Mouse (Mus musculus): Measurements from ENCODE around the gene Mgmt. TPM values are rescaled to one million over a fixed set of nuclear protein-coding genes. Genes with fewer than 3 reads are reported as not detected.

The Mgmt gene
- 3.9 and 4.7 TPM in 2 replicates for polyA plus RNA-seq (2012)

GRCm38 (mm10) chr7:136894106-136894986 lies at the start of gene Mgmt:
Mgmt (plus strand) TSS chr7:136894614.
- TF ChIP-seq GATA1 (IDR thresholded peaks at IDR 0.05; ENCODE audit: low read length): no peak

DNA sequence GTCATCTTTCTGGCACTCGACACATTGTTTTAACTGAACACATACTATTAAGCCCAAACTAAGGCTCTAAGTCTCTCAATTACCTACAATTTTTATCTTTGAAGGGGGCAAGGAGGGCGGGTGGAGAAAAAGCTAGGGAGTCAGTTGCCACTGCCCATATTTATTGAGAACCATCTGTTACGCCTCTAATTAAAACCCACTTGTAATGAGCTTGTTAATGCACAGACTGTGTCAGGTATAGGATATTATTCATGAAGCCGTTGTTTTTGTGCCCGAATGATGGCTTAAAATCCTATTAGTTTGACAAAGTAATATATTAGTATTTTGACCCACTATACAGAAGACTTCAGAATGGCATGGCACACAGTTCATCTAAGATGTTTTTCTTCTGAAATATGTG lies 49.6 kb upstream of the Mgmt start:
- TF ChIP-seq GATA1 (IDR thresholded peaks at IDR 0.05; ENCODE audit: low read length): no peak

GRCm38 (mm10) chr7:136845321-136845720 lies 49.1 kb upstream of the Mgmt start:
- no peak for TF ChIP-seq GATA1 (IDR thresholded peaks at IDR 0.05; ENCODE audit: low read length)

- no peak for TF ChIP-seq GATA1 (IDR thresholded peaks at IDR 0.05; ENCODE audit: low read length)
Measured at GRCm38 (mm10) chr7:136846086-136846620, 48.3 kb upstream of the Mgmt start.

DNA sequence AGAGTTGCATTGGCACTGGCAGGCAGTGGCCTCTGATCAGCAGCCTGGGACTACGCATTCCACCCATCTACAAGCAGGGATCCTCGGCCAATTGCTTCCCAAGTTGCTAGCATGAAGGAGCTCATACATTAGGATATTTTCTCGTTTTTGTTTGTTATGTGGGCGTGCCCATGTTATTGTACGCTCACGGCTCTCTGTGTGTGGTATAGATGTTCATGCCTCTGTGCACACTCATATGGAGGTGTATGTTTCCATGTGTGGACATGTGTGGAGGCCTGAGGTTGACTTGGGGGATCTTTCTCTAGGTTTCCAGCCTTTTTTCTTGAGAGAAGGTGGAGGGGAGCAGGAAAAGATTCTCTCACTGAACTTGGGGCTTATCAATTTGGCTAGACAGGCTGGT lies 46.8 kb upstream of the Mgmt start:
- no peak for TF ChIP-seq GATA1 (IDR thresholded peaks at IDR 0.05; ENCODE audit: low read length)

GRCm38 (mm10) chr7:136848761-136849160 lies 45.7 kb upstream of the Mgmt start:
- no peak for TF ChIP-seq GATA1 (IDR thresholded peaks at IDR 0.05; ENCODE audit: low read length)

GRCm38 (mm10) chr7:136849811-136850210 lies 44.6 kb upstream of the Mgmt start:
- no peak for TF ChIP-seq GATA1 (IDR thresholded peaks at IDR 0.05; ENCODE audit: low read length)

DNA sequence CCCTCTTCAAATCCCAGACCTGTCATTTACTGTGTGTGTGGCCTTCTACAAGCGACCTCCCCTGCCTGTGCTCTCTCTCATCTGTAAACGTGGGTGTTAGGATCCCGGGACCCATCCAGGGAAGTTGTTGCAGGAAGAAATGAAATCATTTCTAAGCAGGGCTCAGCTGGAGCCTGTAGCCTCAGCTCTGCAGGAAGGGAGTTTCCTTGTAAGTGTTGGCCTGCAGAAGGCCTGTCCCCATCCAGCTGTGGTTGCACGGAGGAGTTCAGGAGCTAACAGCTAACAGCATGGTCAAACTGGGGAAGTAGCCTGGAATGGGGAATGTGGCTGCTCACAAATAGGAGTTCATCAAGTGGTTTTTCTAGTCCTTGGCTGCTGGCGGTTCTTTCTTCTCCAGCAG lies 44.1 kb upstream of the Mgmt start:
- TF ChIP-seq GATA1 (IDR thresholded peaks at IDR 0.05; ENCODE audit: low read length): no peak

DNA sequence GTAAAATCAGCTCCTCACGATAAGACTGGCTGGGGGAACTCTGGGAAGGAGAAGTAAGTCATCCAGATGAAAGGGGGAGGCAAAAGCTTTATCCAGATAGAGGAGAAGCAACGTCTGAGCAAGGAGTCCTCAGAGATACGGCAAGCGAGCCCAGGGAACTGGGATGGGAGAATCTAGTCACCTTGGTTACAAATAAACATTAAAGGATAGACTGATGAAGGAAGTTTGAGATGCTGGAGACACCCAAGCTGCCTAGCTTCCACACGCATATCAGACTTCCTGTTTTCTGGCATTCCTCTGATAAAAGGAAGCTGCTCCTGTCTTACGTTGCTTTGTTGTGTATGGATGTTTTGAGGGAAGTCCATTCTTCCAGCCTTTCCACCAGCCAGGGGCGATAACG lies 42.5 kb upstream of the Mgmt start:
- no peak for TF ChIP-seq GATA1 (IDR thresholded peaks at IDR 0.05; ENCODE audit: low read length)

DNA sequence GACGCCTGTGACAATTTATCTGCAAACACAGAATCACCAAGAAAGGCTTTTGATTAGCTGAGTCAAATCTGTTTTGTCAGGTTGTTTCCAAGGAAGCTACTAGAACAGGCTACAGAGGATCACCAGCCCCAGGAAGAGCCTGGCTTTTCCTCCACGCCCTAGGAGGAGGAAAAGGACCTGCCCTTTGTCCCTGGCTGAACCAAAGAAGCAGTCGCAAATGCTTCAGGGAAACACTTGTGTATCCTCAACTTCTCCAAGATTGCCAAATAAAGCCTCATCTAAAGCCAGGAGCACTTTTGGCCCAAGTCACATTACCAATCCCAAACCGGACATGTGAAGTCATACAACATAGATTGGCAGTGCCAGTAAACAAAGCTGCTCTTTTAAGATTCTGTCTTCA lies 41.7 kb upstream of the Mgmt start:
- TF ChIP-seq GATA1 (IDR thresholded peaks at IDR 0.05; ENCODE audit: low read length): no peak

DNA sequence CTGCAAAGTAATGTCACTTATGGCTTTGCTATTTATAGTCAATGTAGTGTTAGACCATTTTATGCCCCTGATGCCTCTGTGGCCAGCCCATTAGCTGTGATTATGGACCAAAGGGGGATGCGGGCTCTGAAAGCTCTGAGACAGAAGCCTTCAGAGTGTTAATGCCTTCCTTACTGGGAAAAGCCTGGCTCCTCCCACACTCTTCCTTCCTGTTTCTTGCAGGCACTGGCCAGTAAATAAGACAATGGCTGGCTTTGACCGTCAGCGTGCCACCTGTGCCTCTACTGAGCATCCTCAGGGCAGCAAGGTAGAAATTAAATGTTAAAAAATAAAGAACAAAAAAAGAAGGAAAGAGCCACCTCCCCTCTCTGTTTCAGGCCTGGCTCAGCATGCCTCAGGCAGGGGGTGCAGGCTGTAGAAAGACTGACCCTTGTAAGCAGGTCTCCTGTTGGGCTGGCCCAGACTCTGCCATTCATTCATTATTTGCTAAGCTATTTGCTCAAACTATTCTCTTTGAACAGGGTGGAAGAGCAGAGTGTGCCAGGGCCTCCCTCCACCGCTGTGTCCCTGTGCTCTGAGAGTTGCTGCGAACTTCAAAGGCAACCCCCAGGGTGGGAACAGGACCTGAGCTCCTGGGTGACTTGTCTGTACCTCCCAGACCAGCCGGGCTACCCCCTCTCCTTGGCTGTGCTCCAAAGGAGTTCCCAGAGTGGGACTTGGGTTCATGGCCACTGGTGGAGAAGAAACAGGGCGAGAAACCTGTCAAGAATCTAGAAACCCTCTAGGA lies 29.5 kb upstream of the Mgmt start:
- no peak for TF ChIP-seq GATA1 (IDR thresholded peaks at IDR 0.05; ENCODE audit: low read length)

- no peak for TF ChIP-seq GATA1 (IDR thresholded peaks at IDR 0.05; ENCODE audit: low read length)
Measured at GRCm38 (mm10) chr7:136865876-136866275, 28.5 kb upstream of the Mgmt start.

GRCm38 (mm10) chr7:136866535-136866934 lies 27.9 kb upstream of the Mgmt start:
- no peak for TF ChIP-seq GATA1 (IDR thresholded peaks at IDR 0.05; ENCODE audit: low read length)

GRCm38 (mm10) chr7:136871535-136871934 lies 22.9 kb upstream of the Mgmt start:
- TF ChIP-seq GATA1 (IDR thresholded peaks at IDR 0.05; ENCODE audit: low read length): no peak

GRCm38 (mm10) chr7:136872059-136872458 lies 22.4 kb upstream of the Mgmt start:
- no peak for TF ChIP-seq GATA1 (IDR thresholded peaks at IDR 0.05; ENCODE audit: low read length)

DNA sequence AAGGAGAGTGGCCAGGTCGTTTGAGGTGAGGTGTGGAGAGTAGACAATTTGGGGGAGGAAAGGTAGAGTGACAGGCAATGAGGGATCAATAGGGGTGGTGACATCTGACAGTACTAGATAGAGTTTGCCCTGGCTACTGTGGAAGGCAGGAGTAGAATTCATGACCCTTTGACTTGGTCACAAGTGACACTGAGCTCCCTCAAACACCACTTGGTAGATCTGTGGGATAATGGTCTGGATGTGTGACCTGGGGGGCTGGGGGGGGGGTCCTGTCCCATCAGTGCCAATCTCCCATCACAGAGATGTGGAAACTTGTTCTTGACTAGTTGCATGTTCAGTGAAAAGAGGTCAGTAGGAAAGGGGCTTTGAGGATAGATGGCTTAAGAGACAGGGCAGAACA lies 20.0 kb upstream of the Mgmt start:
- no peak for TF ChIP-seq GATA1 (IDR thresholded peaks at IDR 0.05; ENCODE audit: low read length)
